Comparison of ENCODE assay signal across 8 mouse cellular contexts in the genomic region with DNA sequence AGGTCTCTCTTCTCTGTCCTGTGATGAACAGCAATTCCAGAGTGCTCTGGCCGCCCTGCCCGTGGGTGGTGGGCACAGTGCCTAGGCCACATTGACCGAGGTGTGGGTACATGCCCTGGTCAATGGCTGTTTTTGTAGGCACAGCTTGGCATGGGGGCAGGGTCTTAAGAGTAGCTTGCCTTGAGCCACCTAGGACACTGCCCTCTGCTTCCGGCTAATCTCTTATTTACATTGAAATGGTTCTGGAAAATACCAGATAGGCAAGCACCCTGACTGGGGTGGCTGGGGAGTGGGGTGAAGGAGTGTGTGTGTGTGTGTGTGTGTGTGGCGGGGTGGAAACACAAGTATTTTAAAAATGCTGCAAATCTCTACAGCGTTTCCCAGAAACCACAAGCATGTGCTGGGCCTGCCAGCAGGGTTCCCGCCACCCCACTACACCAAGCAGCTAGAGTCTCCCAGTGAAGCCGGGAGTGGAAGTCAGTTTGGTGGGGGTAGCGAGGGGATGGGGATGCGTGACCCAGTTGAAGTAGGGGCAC. TPM values are rescaled to one million over a fixed set of nuclear protein-coding genes. Genes with fewer than 3 reads are reported as not detected.
DNase-seq lines count a peak whose midpoint lies in the region; ATAC-seq and TF ChIP-seq lines count a peak whose summit lies in the region.

No protein-coding gene starts in this region.

- H3K4me3 ChIP-seq in C2C12 (ENCODE audit: insufficient read depth, poor library complexity, severe bottlenecking), result no peak overlapping the region
- no peak overlapping the region for H3K4me3 ChIP-seq in heart, embryonic 16.5 days (ENCODE audit: low read length)
- H3K4me3 ChIP-seq in olfactory bulb, adult 2 months (ENCODE audit: insufficient read depth, low read depth, low read length), result no peak overlapping the region

- DNase-seq in cerebellum, adult 8-10 months, result peak; percentile 39
- DNase-seq in cerebellum, adult 11 months, result no peak
- peak; percentile 43 for DNase-seq in liver
- no peak for DNase-seq in c-Kit-positive CD71-positive TER-119-positive erythroid progenitor cells, embryonic 14.5 days (ENCODE audit: low spot score)
- no peak for DNase-seq in right cerebral cortex, postnatal 4 days

- no peak for TF ChIP-seq CTCF in C2C12 (IDR thresholded peaks at IDR 0.05; ENCODE audit: control insufficient read depth, insufficient read depth, insufficient read length)
- TF ChIP-seq CTCF in olfactory bulb, adult 2 months (IDR thresholded peaks at IDR 0.05; ENCODE audit: insufficient read depth, low read depth, low read length), result no peak

- ATAC-seq in heart, embryonic 16.5 days (replicated peaks; ENCODE audit: extremely low read depth, insufficient read depth, low FRiP score), result no peak

- peaks cover 83% of the 10 kb centered on the region for H3K79me2 ChIP-seq in C2C12 (ENCODE audit: control insufficient read depth, insufficient read depth)

- WGBS in heart, embryonic 16.5 days, result 55% methylated on average over 10 of the region's 10 CpGs
- 28% methylated on average over 10 of the region's 10 CpGs for WGBS in olfactory bulb, adult 2 months

- H3K9me3 ChIP-seq in heart, embryonic 16.5 days (replicated peaks; ENCODE audit: control insufficient read depth, low read length), result no peaks in the 10 kb centered on the region

- peaks cover 9% of the 10 kb centered on the region for H3K36me3 ChIP-seq in C2C12 (ENCODE audit: control insufficient read depth, insufficient read depth)
- H3K36me3 ChIP-seq in heart, embryonic 16.5 days (ENCODE audit: control insufficient read depth, insufficient read depth), result no peaks in the 10 kb centered on the region; the same call in 1 of the 2 replicates

- H3K27me3 ChIP-seq in C2C12 (ENCODE audit: control insufficient read depth, insufficient read depth, insufficient read length), result no peaks in the 10 kb centered on the region
- no peaks in the 10 kb centered on the region for H3K27me3 ChIP-seq in heart, embryonic 16.5 days (ENCODE audit: control insufficient read depth, insufficient read depth, low read length)

- peaks cover 43% of the 10 kb centered on the region for H3K79me3 ChIP-seq in C2C12 (ENCODE audit: low read depth)

- H3K9ac ChIP-seq in heart, embryonic 16.5 days (ENCODE audit: low read length), result peak overlapping the region; percentile 21; the same call in 1 of the 2 replicates

- peaks cover 49% of the 10 kb centered on the region for H3K4me1 ChIP-seq in heart, embryonic 16.5 days (ENCODE audit: control insufficient read depth, insufficient read depth, low read length)
- peaks cover 54% of the 10 kb centered on the region for H3K4me1 ChIP-seq in olfactory bulb, adult 2 months (ENCODE audit: control insufficient read depth, insufficient read depth, low read length)

- TF ChIP-seq POLR2A in olfactory bulb, adult 2 months (IDR thresholded peaks at IDR 0.05; ENCODE audit: insufficient read depth, low read depth, low read length), result no peak

- H3ac ChIP-seq in C2C12 (ENCODE audit: control insufficient read depth, insufficient read length, low read depth), result peak overlapping the region; percentile 51

- peak overlapping the region; percentile 90 for H3K27ac ChIP-seq in heart, embryonic 16.5 days (ENCODE audit: low read length)
- peak overlapping the region; percentile 51; the same call in 1 of the 2 replicates for H3K27ac ChIP-seq in olfactory bulb, adult 2 months (ENCODE audit: insufficient read depth, low read depth, low read length)

- peak overlapping the region; percentile 10; the same call in 1 of the 2 replicates for H3K4me2 ChIP-seq in heart, embryonic 16.5 days (ENCODE audit: low read depth, low read length)

TF ChIP-seq in C2C12, 6 proteins besides CTCF, POLR2A, EP300 and RAD21:
- TF ChIP-seq MYOD1 (IDR thresholded peaks at IDR 0.05; ENCODE audit: control insufficient read depth, insufficient read length, low read depth), result peak; percentile 26
- TF ChIP-seq CEBPB (IDR thresholded peaks at IDR 0.05; ENCODE audit: low read depth), result no peak
- no peak for TF ChIP-seq MYOG (IDR thresholded peaks at IDR 0.05; ENCODE audit: control insufficient read depth, extremely low read depth, insufficient read length)
- peak; percentile 93 for TF ChIP-seq MAX (IDR thresholded peaks at IDR 0.05)
- peak; percentile 7 for TF ChIP-seq FOSL1 (IDR thresholded peaks at IDR 0.05; ENCODE audit: insufficient read depth, low read length, poor library complexity, severe bottlenecking)

RNA-seq across cellular contexts. Expression of a gene that starts 4.3 kb away (rescaled TPM):
- 0.33 TPM for polyA plus RNA-seq in C2C12 (2012; fragmentation: generic; extraction: Trizol)
- polyA plus RNA-seq in heart, embryonic 16.5 days (2015; fragmentation: Nextera tagmentation; extraction: Ambion mirVana), result 1.2 and 1.3 TPM in 2 replicates
- not detected in 2 replicates for polyA plus RNA-seq in olfactory bulb, adult 2 months (2012; ENCODE audit: insufficient read depth, insufficient read length, low replicate concordance, missing spikeins)

RNA-seq across cellular contexts. Expression of a gene that starts 20.2 kb away (rescaled TPM):
- 57.0 TPM for polyA plus RNA-seq in C2C12 (2012; fragmentation: generic; extraction: Trizol)
- 104 and 122 TPM in 2 replicates for polyA plus RNA-seq in heart, embryonic 16.5 days (2015; fragmentation: Nextera tagmentation; extraction: Ambion mirVana)
- 284 TPM in 1 of 2 replicates, not detected in the other for polyA plus RNA-seq in olfactory bulb, adult 2 months (2012; ENCODE audit: insufficient read depth, insufficient read length, low replicate concordance, missing spikeins)

RNA-seq across cellular contexts. Expression of a gene that starts 58.2 kb away (rescaled TPM):
- polyA plus RNA-seq in C2C12 (2012; fragmentation: generic; extraction: Trizol), result 0.07 TPM
- polyA plus RNA-seq in heart, embryonic 16.5 days (2015; fragmentation: Nextera tagmentation; extraction: Ambion mirVana), result not detected in 2 replicates
- polyA plus RNA-seq in olfactory bulb, adult 2 months (2012; ENCODE audit: insufficient read depth, insufficient read length, low replicate concordance, missing spikeins), result not detected in 2 replicates

Comparison
In these comparisons a context has a peak if more than half of its experiments do, and no peak if none do; other contexts are left out.
1. DNase-seq: peak in cerebellum, adult 8-10 months (single experiment) and liver (single experiment); none in cerebellum, adult 11 months (single experiment), c-Kit-positive CD71-positive TER-119-positive erythroid progenitor cells, embryonic 14.5 days (single experiment) and right cerebral cortex, postnatal 4 days (single experiment).